Mouse (Mus musculus): ENCODE data around the gene Cdk14. TPM values are rescaled to one million over a fixed set of nuclear protein-coding genes. Genes with fewer than 3 reads are reported as not detected.
A peak's percentile ranks its signal among the peaks of the same experiment; 100 is the strongest.
"Not testable (repeated sequence)": the region's sequence is repeated elsewhere in the genome, so short reads cannot be mapped to it uniquely, and the experiment has no call there.

The Cdk14 gene
- polyA plus RNA-seq, 1 experiment from 2014 or later, result 35.8 TPM

DNA sequence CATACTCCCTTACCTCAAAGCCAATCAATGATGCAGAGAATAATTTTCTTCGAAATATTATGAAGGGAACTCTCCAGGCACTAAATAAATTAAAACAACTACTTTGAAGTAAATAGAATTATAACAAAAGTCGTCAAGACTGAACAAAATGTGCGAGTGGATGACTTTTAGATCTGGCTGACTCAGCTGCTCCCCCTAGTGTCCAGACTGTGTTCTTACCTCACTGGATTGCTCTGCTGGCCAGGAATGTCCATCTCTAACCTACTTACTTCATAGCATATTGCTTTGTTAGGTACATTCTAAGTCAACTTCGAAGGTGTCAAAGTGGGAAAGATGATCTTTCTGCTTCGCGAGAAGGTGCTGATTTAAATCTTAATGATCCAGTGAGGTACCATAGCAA, 501.7 kb downstream of the Cdk14 start:
- Histone ChIP-seq H3K9me3 (no peaks in the 10 kb centered on the region), H3K27me3 (no peaks in the 10 kb centered on the region), H3K4me3 (no peak overlapping the region), H3K4me2 (no peak overlapping the region), H3K36me3 (no peaks in the 10 kb centered on the region), H3K27ac (no peak overlapping the region), H3K9ac (no peak overlapping the region), H3K4me1 (replicated peaks) (peaks cover 5% of the 10 kb centered on the region; the same call in 1 of the 2 replicates)
- WGBS, result 17% methylated on average over 6 of the region's 6 CpGs
- ATAC-seq (ENCODE audit: low FRiP score), result peak; percentile 75

GRCm38 (mm10) chr5:4917743-4918142, 502.4 kb downstream of the Cdk14 start:
- no peaks in the 10 kb centered on the region for H3K9me3 ChIP-seq
- no peak for ATAC-seq (ENCODE audit: low FRiP score)
- H3K27ac ChIP-seq, result no peak overlapping the region
- WGBS, result 81% methylated on average over 7 of the region's 7 CpGs
- H3K4me2 ChIP-seq, result no peak overlapping the region
- no peaks in the 10 kb centered on the region for H3K27me3 ChIP-seq
- no peaks in the 10 kb centered on the region for H3K36me3 ChIP-seq
- no peak overlapping the region for H3K9ac ChIP-seq
- no peak overlapping the region for H3K4me3 ChIP-seq
- H3K4me1 ChIP-seq (replicated peaks), result peaks cover 5% of the 10 kb centered on the region; the same call in 1 of the 2 replicates

DNA sequence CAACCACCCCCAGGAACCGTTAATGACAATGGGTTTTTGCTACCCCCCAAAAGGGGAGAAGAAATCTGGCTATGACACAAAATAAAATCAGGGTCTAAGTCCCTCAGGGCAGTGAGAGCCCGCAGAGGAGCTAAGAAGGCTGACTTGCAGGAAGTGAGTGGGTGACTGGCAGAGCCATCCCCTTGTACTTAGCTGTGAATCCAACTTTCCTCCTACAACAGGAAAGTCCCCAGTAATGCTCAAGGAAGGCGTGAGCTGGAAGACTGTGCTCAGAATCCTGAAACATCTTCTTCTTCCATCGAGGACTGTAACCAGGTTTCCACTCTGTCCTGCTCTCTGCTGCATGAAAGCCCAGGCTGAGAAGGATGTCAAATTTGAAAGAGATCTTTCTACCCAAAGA, 502.8 kb downstream of the Cdk14 start:
- Histone ChIP-seq H3K27ac (no peak overlapping the region), H3K4me3 (no peak overlapping the region), H3K9me3 (no peaks in the 10 kb centered on the region), H3K4me1 (replicated peaks) (peaks cover 6% of the 10 kb centered on the region), H3K27me3 (no peaks in the 10 kb centered on the region), H3K9ac (no peak overlapping the region), H3K4me2 (no peak overlapping the region), H3K36me3 (no peaks in the 10 kb centered on the region)
- no peak for ATAC-seq (ENCODE audit: low FRiP score)
- WGBS, result 86% methylated on average over 4 of the region's 4 CpGs

- no peaks in the 10 kb centered on the region for H3K36me3 ChIP-seq
- H3K9ac ChIP-seq, result no peak overlapping the region
- H3K27me3 ChIP-seq, result no peaks in the 10 kb centered on the region
- H3K4me2 ChIP-seq, result no peak overlapping the region
- H3K9me3 ChIP-seq, result no peaks in the 10 kb centered on the region
- H3K4me1 ChIP-seq (replicated peaks), result peaks cover 10% of the 10 kb centered on the region
- no peak overlapping the region for H3K27ac ChIP-seq
- H3K4me3 ChIP-seq, result no peak overlapping the region
- ATAC-seq (ENCODE audit: low FRiP score), result no peak
- 81% methylated on average over 10 of the region's 10 CpGs for WGBS
Measured at GRCm38 (mm10) chr5:4916390-4917273, 503.5 kb downstream of the Cdk14 start.

DNA sequence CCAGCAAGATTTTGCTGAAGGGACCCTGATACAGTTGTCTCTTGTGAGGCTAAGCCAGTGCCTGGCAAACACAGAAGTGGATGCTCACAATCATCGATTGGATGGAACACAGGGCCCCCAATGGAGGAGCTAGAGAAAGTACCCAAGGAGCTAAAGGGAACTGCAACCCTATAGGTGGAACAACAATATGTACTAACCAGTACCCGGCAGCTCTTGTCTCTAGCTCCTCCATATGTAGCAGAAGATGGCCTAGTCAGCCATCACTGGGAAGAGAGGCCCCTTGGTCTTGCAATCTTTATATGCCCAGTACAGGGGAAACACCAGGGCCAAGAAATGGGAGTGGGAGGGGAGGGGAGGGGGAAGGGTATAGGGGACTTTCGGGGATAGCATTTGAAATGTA, 515.2 kb downstream of the Cdk14 start:
- not testable (repeated sequence) for H3K27ac ChIP-seq; H3K4me1 ChIP-seq (replicated peaks); ATAC-seq (ENCODE audit: low FRiP score); H3K9ac ChIP-seq; H3K36me3 ChIP-seq; H3K4me3 ChIP-seq; H3K4me2 ChIP-seq; H3K27me3 ChIP-seq; H3K9me3 ChIP-seq
- WGBS, result 90% methylated on average over 3 of the region's 3 CpGs

- 89% methylated on average over 2 of the region's 2 CpGs for WGBS
- Histone ChIP-seq H3K36me3 (no peaks in the 10 kb centered on the region), H3K4me3 (no peak overlapping the region), H3K27ac (no peak overlapping the region), H3K27me3 (no peaks in the 10 kb centered on the region), H3K4me2 (no peak overlapping the region), H3K9ac (no peak overlapping the region), H3K9me3 (no peaks in the 10 kb centered on the region), H3K4me1 (replicated peaks) (peaks cover 4% of the 10 kb centered on the region)
- no peak for ATAC-seq (ENCODE audit: low FRiP score)
Measured at GRCm38 (mm10) chr5:4898241-4898640, 521.9 kb downstream of the Cdk14 start.

DNA sequence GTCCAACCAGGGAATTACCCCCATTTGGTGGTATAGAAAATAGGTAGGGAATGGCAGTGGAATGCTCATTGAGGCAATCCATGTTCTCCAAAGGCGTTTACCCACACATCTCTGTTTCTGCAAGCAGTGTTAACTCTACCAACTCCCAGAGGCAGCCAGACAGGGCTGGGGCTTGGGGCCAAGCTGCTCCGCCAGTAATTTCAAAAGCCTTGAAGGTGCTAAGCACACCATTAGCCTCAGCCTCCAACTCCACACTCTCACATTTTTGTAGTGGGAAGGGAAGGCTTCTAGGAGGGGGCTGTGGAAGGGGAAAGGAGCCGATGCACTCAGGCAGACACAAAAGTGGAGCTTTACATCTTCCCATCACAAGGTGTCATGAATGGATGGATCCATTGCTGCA, 525.1 kb downstream of the Cdk14 start:
- Histone ChIP-seq H3K27me3 (no peaks in the 10 kb centered on the region), H3K9me3 (no peaks in the 10 kb centered on the region), H3K4me2 (no peak overlapping the region), H3K36me3 (no peaks in the 10 kb centered on the region), H3K27ac (no peak overlapping the region), H3K9ac (no peak overlapping the region), H3K4me3 (no peak overlapping the region), H3K4me1 (replicated peaks) (peaks cover 18% of the 10 kb centered on the region)
- ATAC-seq (ENCODE audit: low FRiP score), result no peak
- WGBS, result 46% methylated on average over 3 of the region's 3 CpGs

DNA sequence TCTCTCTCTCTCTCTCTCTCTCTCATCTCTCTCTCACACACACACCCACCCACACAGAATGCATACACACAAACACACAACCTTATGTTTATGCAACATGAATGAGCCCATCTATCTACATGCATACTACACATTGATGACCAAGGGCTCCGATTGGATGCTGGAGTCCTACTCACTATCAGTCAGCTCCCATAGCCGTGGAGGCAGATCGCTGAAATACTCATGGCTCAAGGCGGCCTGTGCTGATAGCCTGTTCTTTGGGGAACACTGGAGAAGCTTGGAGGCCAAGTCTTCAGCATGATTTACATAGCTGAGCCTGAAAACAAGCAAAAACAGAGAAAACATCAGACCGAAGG, 526.3 kb downstream of the Cdk14 start:
- Histone ChIP-seq H3K9ac (no peak overlapping the region), H3K36me3 (no peaks in the 10 kb centered on the region), H3K4me2 (no peak overlapping the region), H3K9me3 (no peaks in the 10 kb centered on the region), H3K4me3 (no peak overlapping the region), H3K27me3 (no peaks in the 10 kb centered on the region), H3K27ac (peak overlapping the region; percentile 69), H3K4me1 (replicated peaks) (peaks cover 18% of the 10 kb centered on the region)
- 80% methylated on average over 5 of the region's 5 CpGs for WGBS
- 0 out of 2 replicates have a peak, but pooled peaks have one; percentile 44 for ATAC-seq (ENCODE audit: low FRiP score)

GRCm38 (mm10) chr5:4893206-4893851, 526.8 kb downstream of the Cdk14 start:
- Histone ChIP-seq H3K27me3 (no peaks in the 10 kb centered on the region), H3K9me3 (no peaks in the 10 kb centered on the region), H3K4me2 (no peak overlapping the region), H3K9ac (no peak overlapping the region), H3K36me3 (no peaks in the 10 kb centered on the region), H3K4me1 (replicated peaks) (peaks cover 18% of the 10 kb centered on the region), H3K4me3 (no peak overlapping the region), H3K27ac (peak overlapping the region; percentile 69; the same call in 1 of the 2 replicates)
- no peak for ATAC-seq (ENCODE audit: low FRiP score)
- 59% methylated on average over 5 of the region's 5 CpGs for WGBS

GRCm38 (mm10) chr5:4892734-4893133, 527.4 kb downstream of the Cdk14 start:
- Histone ChIP-seq H3K4me3 (no peak overlapping the region), H3K9me3 (no peaks in the 10 kb centered on the region), H3K36me3 (no peaks in the 10 kb centered on the region), H3K9ac (no peak overlapping the region), H3K4me1 (replicated peaks) (peaks cover 18% of the 10 kb centered on the region), H3K27ac (no peak overlapping the region), H3K4me2 (no peak overlapping the region), H3K27me3 (no peaks in the 10 kb centered on the region)
- no peak for ATAC-seq (ENCODE audit: low FRiP score)
- 64% methylated on average over 4 of the region's 4 CpGs for WGBS

- Histone ChIP-seq H3K9me3 (no peaks in the 10 kb centered on the region), H3K36me3 (no peaks in the 10 kb centered on the region), H3K27me3 (no peaks in the 10 kb centered on the region), H3K4me3 (no peak overlapping the region), H3K9ac (no peak overlapping the region), H3K27ac (0 out of 2 replicates have a peak overlapping the region, but pooled peaks have one; percentile 9), H3K4me2 (no peak overlapping the region), H3K4me1 (replicated peaks) (peaks cover 18% of the 10 kb centered on the region)
- 0 out of 2 replicates have a peak, but pooled peaks have one; percentile 33 for ATAC-seq (ENCODE audit: low FRiP score)
- 67% methylated on average over 17 of the region's 17 CpGs for WGBS
Measured at GRCm38 (mm10) chr5:4891862-4892704, 528.0 kb downstream of the Cdk14 start.

DNA sequence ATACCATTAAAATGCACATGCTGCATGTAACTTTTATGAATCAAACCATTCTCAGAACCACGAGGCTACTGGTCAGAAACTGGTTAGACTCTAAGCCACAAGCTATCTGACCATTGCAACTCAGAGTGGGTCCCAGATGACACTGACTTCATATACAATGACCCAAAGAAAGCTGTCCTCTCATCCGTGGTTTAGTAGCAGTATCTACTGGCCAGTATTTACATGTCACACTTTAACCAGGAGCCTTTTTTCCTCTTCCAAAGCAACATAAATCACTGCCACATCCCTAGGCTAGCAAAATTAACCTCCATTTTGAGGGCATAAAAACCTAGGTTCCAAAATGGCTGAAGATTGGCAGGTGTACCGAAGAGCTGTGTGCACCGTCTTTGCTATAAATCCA, 533.0 kb downstream of the Cdk14 start:
- H3K4me2 ChIP-seq, result no peak overlapping the region
- 86% methylated on average over 4 of the region's 4 CpGs for WGBS
- no peak overlapping the region for H3K9ac ChIP-seq
- H3K9me3 ChIP-seq, result no peaks in the 10 kb centered on the region
- peaks cover 7% of the 10 kb centered on the region for H3K4me1 ChIP-seq (replicated peaks)
- no peaks in the 10 kb centered on the region for H3K27me3 ChIP-seq
- H3K36me3 ChIP-seq, result no peaks in the 10 kb centered on the region
- H3K27ac ChIP-seq, result no peak overlapping the region
- no peak for ATAC-seq (ENCODE audit: low FRiP score)
- no peak overlapping the region for H3K4me3 ChIP-seq

All from hindbrain, embryonic 13.5 days (tissue).